Mouse (Mus musculus): ENCODE results near the gene Mrps9. TPM values are rescaled to one million over a fixed set of nuclear protein-coding genes. Genes with fewer than 3 reads are reported as not detected.
"Not testable (repeated sequence)": the region's sequence is repeated elsewhere in the genome, so short reads cannot be mapped to it uniquely, and the experiment has no call there.

Gene Mrps9
- polyA plus RNA-seq, 1 experiment from 2014 or later = 47.9 TPM

GRCm38 (mm10) chr1:42876463-42877093 is 25.5 kb downstream of the Mrps9 start:
- H3K27ac ChIP-seq = no peak overlapping the region
- 84% methylated on average over 4 of the region's 4 CpGs for WGBS
- H3K4me2 ChIP-seq (replicated peaks) = no peak overlapping the region
- no peaks in the 10 kb centered on the region for H3K9me3 ChIP-seq
- no peaks in the 10 kb centered on the region for H3K36me3 ChIP-seq
- no peaks in the 10 kb centered on the region for H3K4me1 ChIP-seq
- ATAC-seq (ENCODE audit: insufficient number of reproducible peaks, insufficient read depth, low FRiP score, low TSS enrichment) = no peak
- no peak overlapping the region for H3K4me3 ChIP-seq
- no peak overlapping the region for H3K9ac ChIP-seq
- H3K27me3 ChIP-seq = no peaks in the 10 kb centered on the region

GRCm38 (mm10) chr1:42877264-42877663 is 26.2 kb downstream of the Mrps9 start:
- Histone ChIP-seq H3K9me3 (no peaks in the 10 kb centered on the region), H3K4me3 (no peak overlapping the region), H3K27me3 (no peaks in the 10 kb centered on the region), H3K4me2 (replicated peaks) (no peak overlapping the region), H3K4me1 (no peaks in the 10 kb centered on the region), H3K27ac (no peak overlapping the region), H3K9ac (no peak overlapping the region), H3K36me3 (no peaks in the 10 kb centered on the region)
- no peak for ATAC-seq (ENCODE audit: insufficient number of reproducible peaks, insufficient read depth, low FRiP score, low TSS enrichment)
- 84% methylated on average over 10 of the region's 10 CpGs for WGBS

- Histone ChIP-seq H3K4me3 (no peak overlapping the region), H3K4me2 (replicated peaks) (no peak overlapping the region), H3K9me3 (no peaks in the 10 kb centered on the region), H3K9ac (no peak overlapping the region), H3K4me1 (no peaks in the 10 kb centered on the region), H3K27ac (no peak overlapping the region), H3K27me3 (no peaks in the 10 kb centered on the region), H3K36me3 (no peaks in the 10 kb centered on the region)
- 84% methylated on average over 5 of the region's 5 CpGs for WGBS
- no peak for ATAC-seq (ENCODE audit: insufficient number of reproducible peaks, insufficient read depth, low FRiP score, low TSS enrichment)
These were observed 27.8 kb downstream of the Mrps9 start for GRCm38 (mm10) chr1:42878851-42879250.

- H3K36me3 ChIP-seq = no peaks in the 10 kb centered on the region
- H3K27ac ChIP-seq = no peak overlapping the region
- no peak for ATAC-seq (ENCODE audit: insufficient number of reproducible peaks, insufficient read depth, low FRiP score, low TSS enrichment)
- H3K4me1 ChIP-seq = no peaks in the 10 kb centered on the region
- no peak overlapping the region for H3K4me3 ChIP-seq
- H3K9me3 ChIP-seq = no peaks in the 10 kb centered on the region
- no peak overlapping the region for H3K4me2 ChIP-seq (replicated peaks)
- 89% methylated on average over 2 of the region's 2 CpGs for WGBS
- H3K9ac ChIP-seq = no peak overlapping the region
- no peaks in the 10 kb centered on the region for H3K27me3 ChIP-seq
These were observed 31.2 kb downstream of the Mrps9 start for GRCm38 (mm10) chr1:42882258-42882657.

- H3K9ac ChIP-seq; H3K9me3 ChIP-seq; H3K4me3 ChIP-seq; H3K4me1 ChIP-seq; H3K27me3 ChIP-seq; ATAC-seq (ENCODE audit: insufficient number of reproducible peaks, insufficient read depth, low FRiP score, low TSS enrichment); H3K4me2 ChIP-seq (replicated peaks); H3K27ac ChIP-seq; H3K36me3 ChIP-seq: not testable (repeated sequence)
- 100% methylated on average over 1 of the region's 2 CpGs for WGBS
These were observed 32.4 kb downstream of the Mrps9 start for GRCm38 (mm10) chr1:42883418-42883817.

- Histone ChIP-seq H3K9ac (no peak overlapping the region), H3K27me3 (no peaks in the 10 kb centered on the region), H3K4me3 (no peak overlapping the region), H3K9me3 (no peaks in the 10 kb centered on the region), H3K36me3 (0 out of 2 replicates have a peak, but pooled peaks cover 4% of the 10 kb centered on the region), H3K4me2 (replicated peaks) (no peak overlapping the region), H3K4me1 (peaks cover 13% of the 10 kb centered on the region; the same call in 1 of the 2 replicates), H3K27ac (no peak overlapping the region)
- ATAC-seq (ENCODE audit: insufficient number of reproducible peaks, insufficient read depth, low FRiP score, low TSS enrichment) = no peak
- WGBS = 84% methylated on average over 11 of the region's 11 CpGs
These were observed 36.8 kb downstream of the Mrps9 start for GRCm38 (mm10) chr1:42887835-42888234.

GRCm38 (mm10) chr1:42888541-42889349 is 37.7 kb downstream of the Mrps9 start:
- Histone ChIP-seq H3K4me2 (replicated peaks) (0 out of 2 replicates have a peak overlapping the region, but pooled peaks have one; percentile 5), H3K27ac (0 out of 2 replicates have a peak overlapping the region, but pooled peaks have one; percentile 4), H3K4me1 (peaks cover 13% of the 10 kb centered on the region; the same call in 1 of the 2 replicates), H3K27me3 (no peaks in the 10 kb centered on the region), H3K9me3 (no peaks in the 10 kb centered on the region), H3K4me3 (no peak overlapping the region), H3K9ac (no peak overlapping the region), H3K36me3 (0 out of 2 replicates have a peak, but pooled peaks cover 4% of the 10 kb centered on the region)
- 42% methylated on average over 22 of the region's 22 CpGs for WGBS
- no peak for ATAC-seq (ENCODE audit: insufficient number of reproducible peaks, insufficient read depth, low FRiP score, low TSS enrichment)

GRCm38 (mm10) chr1:42889421-42889887 is 38.4 kb downstream of the Mrps9 start:
- Histone ChIP-seq H3K4me2 (replicated peaks) (no peak overlapping the region), H3K4me3 (no peak overlapping the region), H3K9ac (peak overlapping the region; percentile 20; the same call in 1 of the 2 replicates), H3K4me1 (peaks cover 13% of the 10 kb centered on the region; the same call in 1 of the 2 replicates), H3K9me3 (no peaks in the 10 kb centered on the region), H3K27me3 (no peaks in the 10 kb centered on the region), H3K36me3 (0 out of 2 replicates have a peak, but pooled peaks cover 4% of the 10 kb centered on the region), H3K27ac (no peak overlapping the region; the same call in 1 of the 2 replicates)
- 26% methylated on average over 7 of the region's 7 CpGs for WGBS
- no peak for ATAC-seq (ENCODE audit: insufficient number of reproducible peaks, insufficient read depth, low FRiP score, low TSS enrichment)

GRCm38 (mm10) chr1:42894695-42895094 is 43.7 kb downstream of the Mrps9 start:
- no peak overlapping the region for H3K27ac ChIP-seq
- ATAC-seq (ENCODE audit: insufficient number of reproducible peaks, insufficient read depth, low FRiP score, low TSS enrichment) = no peak

GRCm38 (mm10) chr1:42905148-42905547 is 54.1 kb downstream of the Mrps9 start:
- Histone ChIP-seq H3K4me3 (no peak overlapping the region), H3K4me2 (replicated peaks) (no peak overlapping the region), H3K27me3 (no peaks in the 10 kb centered on the region), H3K9me3 (no peaks in the 10 kb centered on the region), H3K4me1 (no peaks in the 10 kb centered on the region), H3K27ac (no peak overlapping the region), H3K9ac (no peak overlapping the region), H3K36me3 (peaks cover 19% of the 10 kb centered on the region)
- WGBS = 77% methylated on average over 11 of the region's 11 CpGs
- ATAC-seq (ENCODE audit: insufficient number of reproducible peaks, insufficient read depth, low FRiP score, low TSS enrichment) = no peak

More at GRCm38 (mm10) chr1:42894695-42895094, 43.7 kb downstream of the Mrps9 start:
- Histone ChIP-seq H3K27me3 (no peaks in the 10 kb centered on the region), H3K9ac (no peak overlapping the region), H3K4me3 (no peak overlapping the region), H3K4me1 (0 out of 2 replicates have a peak, but pooled peaks cover under 1% of the 10 kb centered on the region), H3K9me3 (no peaks in the 10 kb centered on the region), H3K4me2 (replicated peaks) (no peak overlapping the region), H3K36me3 (0 out of 2 replicates have a peak, but pooled peaks cover 13% of the 10 kb centered on the region)

- peaks cover 7% of the 10 kb centered on the region; the same call in 1 of the 2 replicates for H3K36me3 ChIP-seq
- no peak overlapping the region for H3K9ac ChIP-seq
- H3K27me3 ChIP-seq = no peaks in the 10 kb centered on the region
- WGBS = 61% methylated on average over 7 of the region's 7 CpGs
- no peak for ATAC-seq (ENCODE audit: insufficient number of reproducible peaks, insufficient read depth, low FRiP score, low TSS enrichment)
- no peaks in the 10 kb centered on the region for H3K9me3 ChIP-seq
- H3K4me2 ChIP-seq (replicated peaks) = no peak overlapping the region
- peaks cover 9% of the 10 kb centered on the region; the same call in 1 of the 2 replicates for H3K4me1 ChIP-seq
- H3K27ac ChIP-seq = no peak overlapping the region
- H3K4me3 ChIP-seq = no peak overlapping the region
These were observed 55.7 kb downstream of the Mrps9 start for GRCm38 (mm10) chr1:42906696-42907095.
